Mouse (Mus musculus) layer of hippocampus, postnatal 14 days (tissue): ENCODE data around the gene Ppp2r5a. TPM values are rescaled to one million over a fixed set of nuclear protein-coding genes. Genes with fewer than 3 reads are reported as not detected.

Experiments
- DNase-seq, 2 experiments: peaks; one replicate each; pipeline ENCODE4 v3.0.0; 2021 to 2022; ENCODE audit warnings: low spot score in 2 of 2, mixed read lengths in 1 of 2
- total RNA-seq, 2 experiments: library from RNA; stranded (reverse); gene quantifications; 2 replicates each; pipeline ENCODE4 v1.2.3; 2021

Ppp2r5a gene
- total RNA-seq, 2 experiments from 2014 or later = 67.1 to 73.0 TPM

GRCm38 (mm10) chr1:191381955-191382736 is 20.9 kb downstream of the Ppp2r5a start:
- DNase-seq = peak in 1 of 2 experiments; percentile 33

GRCm38 (mm10) chr1:191380843-191381242 is 22.2 kb downstream of the Ppp2r5a start:
- DNase-seq = no peak

DNA sequence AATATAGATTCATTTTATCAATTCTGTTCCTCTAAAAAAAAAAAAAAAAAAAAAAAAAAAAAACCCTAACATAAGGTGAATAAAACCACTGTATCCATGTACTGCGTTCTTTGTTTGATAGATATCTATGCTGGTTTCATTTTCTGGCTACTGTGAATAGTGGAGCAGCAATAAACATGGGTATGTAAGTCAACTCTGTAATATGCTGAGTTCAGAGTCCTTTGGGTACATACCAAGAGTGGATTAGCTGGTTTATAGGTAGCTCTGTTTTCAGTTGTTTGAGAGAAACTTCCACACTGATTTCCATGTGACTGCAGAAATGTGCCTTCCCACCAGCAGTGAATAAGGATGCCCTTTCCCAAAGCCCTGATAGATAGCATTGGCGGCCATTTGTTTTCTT is 25.0 kb downstream of the Ppp2r5a start:
- DNase-seq = no peak

DNA sequence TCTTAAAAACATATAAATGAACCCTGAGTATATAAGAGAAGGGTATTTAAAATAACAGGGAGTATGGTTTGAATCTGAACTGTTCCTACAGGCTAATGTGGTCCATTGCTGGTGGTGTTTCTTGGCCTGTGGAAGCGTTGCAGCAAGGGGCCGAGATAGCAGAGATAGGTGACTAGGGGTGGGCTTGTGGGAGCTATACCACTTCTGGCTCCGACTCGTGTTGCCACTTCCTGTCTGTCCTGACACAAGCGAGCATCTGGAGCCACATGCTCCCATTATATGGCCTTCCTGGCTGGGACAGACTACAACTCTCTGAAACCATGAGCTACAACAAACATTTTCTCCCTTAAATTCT is 27.5 kb downstream of the Ppp2r5a start:
- DNase-seq = no peak

DNA sequence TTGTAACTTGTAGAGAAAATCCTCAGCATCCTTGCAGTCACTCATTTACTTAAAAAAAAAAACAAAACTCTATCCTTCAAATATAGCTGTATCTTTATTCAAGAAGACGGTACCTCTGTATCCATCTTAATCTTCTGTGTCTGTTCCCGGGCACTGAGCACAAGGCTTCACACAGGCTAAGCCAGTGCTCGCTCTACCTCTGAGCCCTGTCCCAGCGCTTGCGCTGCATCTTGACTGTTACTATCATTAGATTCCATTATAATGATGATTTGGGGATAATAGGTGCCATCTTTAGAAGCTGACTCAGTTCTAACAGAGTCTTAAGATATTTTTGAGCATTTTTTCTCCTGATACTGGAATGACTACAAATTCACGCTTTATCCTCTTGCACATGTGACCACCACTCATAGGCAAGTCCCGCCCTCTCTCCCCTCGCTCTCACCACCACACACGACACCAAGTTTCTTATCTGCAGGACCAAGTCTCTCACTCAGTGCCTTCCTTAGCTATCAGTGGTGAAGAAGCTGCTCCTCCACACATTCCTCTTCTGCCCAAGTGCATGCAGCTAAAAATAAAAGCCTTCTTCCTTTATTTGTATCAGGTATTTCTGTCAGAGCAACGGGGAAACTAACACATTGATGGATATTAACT is 28.0 kb downstream of the Ppp2r5a start:
- DNase-seq = no peak

DNA sequence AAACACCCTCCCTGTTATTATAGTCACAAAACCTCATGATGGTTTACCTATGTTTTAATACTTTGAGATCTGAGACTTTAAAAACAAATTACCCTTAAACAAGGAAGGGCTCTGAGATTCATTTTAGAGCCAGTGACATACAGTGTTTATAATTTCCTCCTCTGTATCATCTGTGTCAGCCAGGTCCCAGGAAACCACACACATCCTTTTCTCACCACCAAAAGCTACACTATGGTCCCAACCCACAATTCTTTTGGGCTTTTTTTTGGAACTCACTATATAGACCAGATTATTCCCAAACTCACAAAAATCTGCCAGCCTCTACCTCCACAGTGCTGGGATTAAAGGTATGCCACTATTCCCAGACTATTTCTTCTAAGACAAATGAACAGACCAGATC is 33.9 kb downstream of the Ppp2r5a start:
- DNase-seq = no peak

- no peak for DNase-seq
Observed at GRCm38 (mm10) chr1:191368193-191368592, 34.9 kb downstream of the Ppp2r5a start.

- DNase-seq = no peak
Observed at GRCm38 (mm10) chr1:191364477-191364876, 38.6 kb downstream of the Ppp2r5a start.

GRCm38 (mm10) chr1:191362412-191362811 is 40.7 kb downstream of the Ppp2r5a start:
- no peak for DNase-seq

GRCm38 (mm10) chr1:191359478-191359877 is 43.6 kb downstream of the Ppp2r5a start:
- no peak for DNase-seq

GRCm38 (mm10) chr1:191356936-191357335 is 46.1 kb downstream of the Ppp2r5a start:
- DNase-seq = no peak

- DNase-seq = no peak
Observed at GRCm38 (mm10) chr1:191353836-191354235, 49.2 kb downstream of the Ppp2r5a start.

- DNase-seq = peak; percentile 43 to 67
Observed at GRCm38 (mm10) chr1:191352786-191353488, 50.1 kb downstream of the Ppp2r5a start.

- DNase-seq = no peak
Observed at GRCm38 (mm10) chr1:191350355-191350754, 52.7 kb downstream of the Ppp2r5a start.

- DNase-seq = no peak
Observed at GRCm38 (mm10) chr1:191349486-191350037, 53.5 kb downstream of the Ppp2r5a start.

GRCm38 (mm10) chr1:191348996-191349395 is 54.1 kb downstream of the Ppp2r5a start:
- no peak for DNase-seq

DNA sequence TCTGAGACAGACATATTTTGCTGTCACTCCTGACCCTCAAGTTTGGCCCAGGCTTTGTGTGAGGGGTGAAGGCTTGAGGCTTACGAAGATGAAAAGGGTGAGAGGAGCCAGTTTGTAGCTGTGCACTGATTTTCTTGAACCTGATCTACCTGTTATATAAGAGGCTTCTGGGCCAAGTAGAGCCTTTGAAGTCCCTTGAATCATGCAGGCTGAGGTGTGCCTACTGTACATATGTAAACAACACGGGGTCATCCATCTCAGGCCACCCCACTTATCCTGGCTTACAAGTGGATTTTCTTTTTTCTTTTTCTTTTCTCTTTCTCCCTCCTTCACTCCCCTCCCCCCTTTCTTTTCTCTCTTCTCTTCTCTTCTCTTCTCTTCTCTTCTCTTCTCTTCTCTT is 54.5 kb downstream of the Ppp2r5a start:
- DNase-seq = no peak

DNA sequence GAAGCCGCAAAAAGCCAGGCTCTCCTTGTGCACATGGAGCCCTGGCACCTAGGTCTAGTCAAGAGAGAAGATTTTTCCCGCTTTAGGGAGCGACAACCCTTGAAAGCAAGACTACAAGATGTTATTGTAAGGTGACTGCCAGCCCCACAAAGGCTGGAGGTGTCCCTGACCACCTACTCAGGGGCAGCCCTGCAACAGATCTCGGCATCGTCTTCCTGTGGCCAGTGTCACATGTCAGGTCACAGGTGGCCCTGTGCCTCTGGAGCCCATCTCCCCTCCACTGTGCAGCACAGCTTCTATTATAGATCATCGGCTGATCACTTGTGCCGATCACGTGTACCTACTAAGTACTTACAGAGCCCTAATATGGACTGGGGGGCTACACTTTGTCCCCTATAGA is 55.5 kb downstream of the Ppp2r5a start:
- DNase-seq = no peak

GRCm38 (mm10) chr1:191340530-191340929 is 62.5 kb downstream of the Ppp2r5a start:
- DNase-seq = no peak

DNA sequence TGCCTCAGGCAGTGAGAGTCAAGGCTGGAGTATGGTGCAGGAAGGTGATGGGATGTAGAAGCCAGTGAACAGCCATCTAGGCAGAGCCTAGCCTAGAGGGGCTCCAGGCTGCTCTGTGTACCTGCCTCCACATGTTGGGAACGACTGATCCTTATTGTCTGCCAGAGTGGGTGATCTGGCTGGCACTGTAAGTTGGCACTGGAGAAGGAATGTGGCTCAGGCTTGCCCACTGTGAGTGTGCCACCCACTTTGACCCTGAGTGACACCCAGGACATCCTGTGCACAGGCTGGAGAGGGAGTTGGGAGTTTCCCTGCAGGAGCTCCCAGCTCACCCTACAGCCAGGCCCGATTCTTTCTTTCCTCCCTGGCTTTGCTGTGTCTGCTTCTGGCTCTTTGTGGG is 63.2 kb downstream of the Ppp2r5a start:
- DNase-seq = no peak

- DNase-seq = no peak
Observed at GRCm38 (mm10) chr1:191334500-191334899, 68.6 kb downstream of the Ppp2r5a start.

DNA sequence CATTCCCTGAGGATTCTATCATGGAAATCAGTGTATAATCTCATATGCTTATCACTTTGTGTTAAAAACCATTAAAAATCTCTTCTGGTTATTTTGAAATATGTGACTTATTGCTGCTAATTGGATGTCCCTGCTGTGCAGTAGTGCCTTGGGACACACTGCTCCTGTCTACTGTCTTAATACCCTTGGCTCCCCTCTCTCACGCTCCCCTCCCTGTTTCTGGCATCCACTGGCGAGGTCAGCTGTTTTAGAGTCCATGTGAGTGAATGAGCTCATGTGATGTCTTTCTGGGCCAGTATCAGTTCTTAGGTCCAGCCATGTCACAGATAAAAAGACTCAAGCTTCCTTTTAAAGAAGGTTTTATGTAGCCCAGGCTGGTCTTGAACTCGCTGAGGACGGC is 72.7 kb downstream of the Ppp2r5a start:
- no peak for DNase-seq
